Mouse (Mus musculus) C2C12 (cell line): ENCODE data around the gene A2ml1. TPM values are rescaled to one million over a fixed set of nuclear protein-coding genes. Genes with fewer than 3 reads are reported as not detected.

ENCODE experiments used
- H3K27me3 ChIP-seq: one replicate; pipeline ENCODE4 v1.6.1; 2011; ENCODE audit not compliant: control insufficient read depth, insufficient read depth, insufficient read length
- H3K36me3 ChIP-seq: one replicate; pipeline ENCODE4 v1.6.1; 2011; ENCODE audit not compliant: control insufficient read depth, insufficient read depth
- H3K4me3 ChIP-seq: one replicate; pipeline ENCODE4 v1.5.1; 2011; ENCODE audit warnings: mild to moderate bottlenecking, control low read depth; ENCODE audit not compliant: poor library complexity, insufficient read depth, severe bottlenecking
- H3K79me2 ChIP-seq: one replicate; pipeline ENCODE4 v1.6.1; 2011; ENCODE audit not compliant: control insufficient read depth, insufficient read depth
- H3K79me3 ChIP-seq: one replicate; pipeline ENCODE4 v1.6.1; 2011; ENCODE audit warnings: low read depth, control low read depth
- H3ac ChIP-seq: one replicate; pipeline ENCODE3; 2011; ENCODE audit warnings: low read depth; ENCODE audit not compliant: control insufficient read depth, insufficient read length
- CEBPB ChIP-seq: IDR thresholded peaks from one replicate; pipeline ENCODE4 v1.6.1; 2011; ENCODE audit warnings: low read depth, mild to moderate bottlenecking, control low read depth, moderate library complexity
- CTCF ChIP-seq: IDR thresholded peaks from one replicate; pipeline ENCODE4 v1.5.1; 2011; ENCODE audit not compliant: control insufficient read depth, insufficient read depth, insufficient read length
- FOSL1 ChIP-seq: IDR thresholded peaks from one replicate; pipeline ENCODE4 v1.8.0; 2011; ENCODE audit warnings: mild to moderate bottlenecking, low read length; ENCODE audit not compliant: poor library complexity, insufficient read depth, severe bottlenecking
- MAX ChIP-seq: IDR thresholded peaks from one replicate; pipeline ENCODE4 v1.6.1; 2011; ENCODE audit warnings: mild to moderate bottlenecking, control low read depth
- MYOD1 ChIP-seq: IDR thresholded peaks from one replicate; pipeline ENCODE4 v1.6.1; 2011; ENCODE audit warnings: low read depth; ENCODE audit not compliant: control insufficient read depth, insufficient read length
- MYOG ChIP-seq: IDR thresholded peaks from one replicate; pipeline ENCODE4 v1.6.1; 2011; ENCODE audit not compliant: control insufficient read depth, insufficient read length; ENCODE audit errors: extremely low read depth
- USF1 ChIP-seq: IDR thresholded peaks from one replicate; pipeline ENCODE4 v1.6.1; 2011; ENCODE audit warnings: low read depth, mild to moderate bottlenecking, control low read depth, moderate library complexity
- polyA plus RNA-seq: library from polyadenylated mRNA; unstranded; fragments of >200 nt; fragmentation: generic; extraction: Trizol; gene quantifications from one replicate; pipeline ENCODE4 v1.2.1, GENCODE M21; 2012; ENCODE audit warnings: missing spikeins

Gene A2ml1
- polyA plus RNA-seq, 1 experiment, result not detected

DNA sequence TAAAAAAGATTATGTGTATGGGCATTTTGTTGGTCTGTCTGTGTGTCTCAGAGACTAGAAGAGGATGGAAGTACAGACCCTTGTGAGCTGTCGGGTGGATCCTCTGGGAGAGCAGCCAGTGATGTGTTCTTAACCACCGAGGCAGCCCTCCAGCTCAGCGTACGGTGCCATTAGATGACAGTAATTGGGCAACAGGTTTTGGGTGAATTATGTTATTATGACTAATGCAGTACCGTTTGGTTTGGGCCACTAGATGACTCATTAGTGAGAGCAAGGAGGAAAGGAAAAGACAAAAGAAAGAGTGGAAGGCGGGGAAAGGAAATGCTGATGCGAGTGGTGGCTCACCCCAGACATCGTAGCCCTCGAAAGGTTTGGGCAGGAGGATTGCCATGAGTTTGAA lies 13.2 kb upstream of the A2ml1 start:
- Histone ChIP-seq H3K4me3 (no peak overlapping the region), H3ac (no peak overlapping the region), H3K36me3 (no peaks in the 10 kb centered on the region), H3K79me2 (no peaks in the 10 kb centered on the region), H3K79me3 (no peaks in the 10 kb centered on the region), H3K27me3 (no peaks in the 10 kb centered on the region)
- no peak for TF ChIP-seq USF1
- TF ChIP-seq CTCF, result no peak
- peak; percentile 44 for TF ChIP-seq CEBPB

DNA sequence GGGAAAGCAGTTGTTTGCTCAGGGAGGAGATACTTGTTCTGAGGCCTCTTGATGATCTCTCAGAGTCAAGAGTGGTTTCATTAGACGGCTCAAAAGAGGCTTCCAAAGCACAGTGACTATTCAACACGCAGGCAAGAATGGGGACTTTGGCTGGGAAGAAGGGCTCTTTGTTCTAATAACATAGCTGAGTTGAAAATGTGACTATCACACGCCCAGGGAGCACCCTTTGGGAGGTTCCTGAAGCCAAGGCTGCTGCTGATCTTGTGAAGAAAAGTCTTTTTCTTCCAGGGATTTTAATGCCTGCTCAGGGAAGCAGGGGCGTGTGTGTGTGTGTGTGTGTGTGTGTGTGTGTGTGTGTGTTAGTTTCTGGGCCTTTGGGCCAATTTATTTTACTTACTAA lies 8.0 kb upstream of the A2ml1 start:
- Histone ChIP-seq H3K79me2 (no peaks in the 10 kb centered on the region), H3K27me3 (no peaks in the 10 kb centered on the region), H3K4me3 (no peak overlapping the region), H3K79me3 (no peaks in the 10 kb centered on the region), H3K36me3 (no peaks in the 10 kb centered on the region), H3ac (no peak overlapping the region)
- TF ChIP-seq MAX, result no peak
- TF ChIP-seq MYOD1, result no peak
- no peak for TF ChIP-seq FOSL1
- no peak for TF ChIP-seq CTCF
- no peak for TF ChIP-seq USF1
- TF ChIP-seq CEBPB, result no peak
- no peak for TF ChIP-seq MYOG

DNA sequence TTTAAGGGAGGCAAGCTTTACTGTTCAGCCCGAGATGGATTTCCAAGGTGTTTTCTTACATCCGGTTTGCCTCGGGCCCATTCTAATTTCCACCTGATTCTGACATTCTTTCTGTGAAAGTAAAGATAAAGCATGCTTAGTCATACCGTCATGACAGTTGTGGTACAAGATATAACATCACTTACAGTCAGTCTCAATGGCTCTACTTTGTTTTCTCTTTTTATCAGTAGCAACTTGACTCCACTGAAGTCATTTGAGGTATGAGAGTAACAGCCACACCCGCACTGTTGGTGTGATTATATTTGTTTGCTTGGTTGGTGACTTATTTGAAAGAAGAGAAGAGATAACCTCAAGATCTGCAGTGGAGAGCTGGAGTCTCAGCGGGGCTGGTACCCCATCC lies 6.2 kb upstream of the A2ml1 start:
- no peak overlapping the region for H3ac ChIP-seq
- TF ChIP-seq CTCF, result no peak
- no peak for TF ChIP-seq MAX
- no peak for TF ChIP-seq USF1
- TF ChIP-seq CEBPB, result no peak
- no peak for TF ChIP-seq MYOD1
- TF ChIP-seq MYOG, result no peak
- TF ChIP-seq FOSL1, result no peak
- H3K79me3 ChIP-seq, result no peaks in the 10 kb centered on the region
- no peak overlapping the region for H3K4me3 ChIP-seq
- no peaks in the 10 kb centered on the region for H3K79me2 ChIP-seq
- no peaks in the 10 kb centered on the region for H3K36me3 ChIP-seq
- no peaks in the 10 kb centered on the region for H3K27me3 ChIP-seq

DNA sequence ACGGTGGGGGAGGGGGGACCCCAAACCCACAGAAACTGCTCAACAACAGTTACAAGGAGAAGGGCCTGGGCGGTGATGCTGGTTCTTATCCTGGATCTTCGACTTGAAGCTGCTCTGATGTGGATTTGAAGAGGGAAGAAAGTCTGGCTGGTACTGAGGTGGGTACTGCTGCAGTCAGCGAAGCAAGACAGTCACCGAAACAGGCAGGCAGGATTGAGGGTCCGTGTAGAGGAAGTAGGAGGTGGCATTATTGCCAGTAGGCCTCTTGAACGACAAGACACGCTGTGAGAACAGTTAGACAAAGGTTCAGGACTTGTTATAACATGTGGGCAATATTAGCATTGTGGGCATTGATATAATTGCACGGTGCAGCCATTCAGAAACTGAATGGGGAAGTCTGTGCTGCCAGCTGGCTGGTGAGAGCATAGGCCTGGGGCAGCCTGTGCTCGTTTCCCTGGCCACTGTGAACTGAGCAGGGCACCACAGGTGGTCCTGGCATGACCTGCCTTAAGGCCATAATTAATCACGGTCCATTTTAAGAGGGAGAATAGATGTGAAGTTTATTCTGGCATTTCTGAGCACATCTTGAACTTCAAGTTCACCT lies 4.3 kb upstream of the A2ml1 start:
- Histone ChIP-seq H3K27me3 (no peaks in the 10 kb centered on the region), H3K79me3 (no peaks in the 10 kb centered on the region), H3K36me3 (no peaks in the 10 kb centered on the region), H3K79me2 (no peaks in the 10 kb centered on the region), H3ac (no peak overlapping the region), H3K4me3 (no peak overlapping the region)
- TF ChIP-seq CTCF, result no peak
- no peak for TF ChIP-seq USF1
- no peak for TF ChIP-seq MYOG
- no peak for TF ChIP-seq CEBPB
- TF ChIP-seq MAX, result no peak
- no peak for TF ChIP-seq FOSL1
- TF ChIP-seq MYOD1, result no peak

DNA sequence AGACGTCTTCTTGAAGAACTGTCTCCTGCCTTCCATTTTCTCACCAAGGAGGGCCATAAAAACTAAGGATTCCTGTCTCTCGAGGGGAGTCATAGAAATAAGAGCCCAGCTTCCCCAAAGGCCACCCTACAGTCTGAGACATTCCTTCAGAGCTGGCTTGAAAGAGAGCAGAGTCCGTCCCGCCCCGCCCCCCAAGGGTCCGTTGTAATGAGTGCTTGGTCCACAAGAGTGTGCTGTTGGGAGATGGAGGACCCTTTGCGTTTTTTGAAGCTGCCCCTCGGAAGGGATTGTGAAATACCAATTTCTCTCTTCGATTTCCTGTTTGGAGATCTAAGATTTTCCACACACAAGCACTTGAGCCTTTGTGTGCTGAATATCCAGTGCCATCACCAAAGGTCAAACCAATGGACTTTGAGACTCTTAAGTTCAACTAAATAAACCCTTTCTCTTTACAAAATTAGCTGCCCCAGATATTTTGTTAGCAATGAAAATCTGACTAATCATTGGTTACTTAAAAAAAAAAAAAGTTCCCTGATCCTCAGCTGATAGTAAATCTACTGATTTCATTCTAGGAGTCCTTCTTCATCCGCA lies 2.8 kb upstream of the A2ml1 start:
- Histone ChIP-seq H3ac (no peak overlapping the region), H3K27me3 (no peaks in the 10 kb centered on the region), H3K36me3 (no peaks in the 10 kb centered on the region), H3K79me2 (no peaks in the 10 kb centered on the region), H3K4me3 (no peak overlapping the region), H3K79me3 (no peaks in the 10 kb centered on the region)
- TF ChIP-seq USF1 (no peak), MYOD1 (no peak), CTCF (no peak), FOSL1 (no peak), MAX (no peak), CEBPB (no peak), MYOG (no peak)

DNA sequence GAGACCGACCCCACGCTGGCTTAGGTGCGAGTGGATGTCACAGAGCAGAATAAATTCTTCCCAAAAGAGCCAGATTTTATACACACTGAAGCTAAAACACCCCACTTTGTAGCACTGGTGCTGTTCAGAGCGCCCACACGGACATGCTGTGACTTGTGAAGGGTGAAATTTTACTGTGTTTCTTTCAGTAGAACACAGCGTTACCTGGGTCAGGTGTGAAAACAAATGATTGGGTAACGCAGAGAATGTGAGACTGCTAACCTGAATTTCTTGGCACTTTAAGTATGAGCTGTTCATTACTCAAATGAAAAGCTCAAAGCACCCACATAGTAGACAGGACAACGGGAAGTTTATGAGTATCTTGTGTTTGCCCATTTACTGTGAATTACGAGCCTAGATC lies 4.1 kb downstream of the A2ml1 start:
- Histone ChIP-seq H3K79me2 (no peaks in the 10 kb centered on the region), H3K79me3 (no peaks in the 10 kb centered on the region)
- no peak for TF ChIP-seq FOSL1
- TF ChIP-seq MYOD1, result no peak
- TF ChIP-seq MYOG, result no peak
- no peak for TF ChIP-seq MAX

More for the DNA sequence above, 4.1 kb downstream of the A2ml1 start:
- Histone ChIP-seq H3K36me3 (no peaks in the 10 kb centered on the region), H3K27me3 (no peaks in the 10 kb centered on the region), H3K4me3 (no peak overlapping the region), H3ac (no peak overlapping the region)
